Mouse (Mus musculus) limb, embryonic 11.5 days (tissue): ENCODE results near the gene Klhl25. TPM values are rescaled to one million over a fixed set of nuclear protein-coding genes. Genes with fewer than 3 reads are reported as not detected.

Source experiments
- ATAC-seq: fragments of 200-750 bp; cut with Nextera tagmentation; 2 replicates; pipeline ENCODE4 v1.8.0; 2017; ENCODE audit warnings: low read depth; ENCODE audit not compliant: insufficient number of reproducible peaks, low FRiP score, low TSS enrichment
- DNase-seq: peaks from one replicate; pipeline ENCODE4 v3.0.0-alpha.2; 2015; ENCODE audit warnings: low spot score
- H3K27ac ChIP-seq: fragments of 300-500 bp; sonication (generic); replicated peaks from 2 replicates; pipeline ENCODE4 v1.5.1; 2014; ENCODE audit warnings: low read depth, mild to moderate bottlenecking, low read length
- H3K27me3 ChIP-seq: fragments of 300-500 bp; sonication (generic); 2 replicates; pipeline ENCODE4 v1.6.1; 2014; ENCODE audit warnings: mild to moderate bottlenecking, low read length, mixed read lengths; ENCODE audit not compliant: control insufficient read depth, insufficient read depth
- H3K36me3 ChIP-seq: fragments of 300-500 bp; sonication (generic); 2 replicates; pipeline ENCODE4 v1.6.1; 2014; ENCODE audit warnings: mild to moderate bottlenecking, low read length, moderate library complexity, mixed read lengths; ENCODE audit not compliant: control insufficient read depth, insufficient read depth
- H3K4me1 ChIP-seq: fragments of 300-500 bp; sonication (generic); 2 replicates; pipeline ENCODE4 v1.6.1; 2014; ENCODE audit warnings: low read length, mixed read lengths; ENCODE audit not compliant: control insufficient read depth, insufficient read depth
- H3K4me2 ChIP-seq: fragments of 300-500 bp; sonication (generic); 2 replicates; pipeline ENCODE4 v1.6.1; 2014; ENCODE audit warnings: low read depth, mild to moderate bottlenecking, moderate library complexity; ENCODE audit not compliant: severe bottlenecking
- H3K4me3 ChIP-seq: fragments of 300-500 bp; sonication (generic); 2 replicates; pipeline ENCODE4 v1.5.1; 2014; ENCODE audit warnings: low read depth, low read length
- H3K9ac ChIP-seq: fragments of 300-500 bp; sonication (generic); 2 replicates; pipeline ENCODE4 v1.6.1; 2014; ENCODE audit warnings: mild to moderate bottlenecking, low read length
- H3K9me3 ChIP-seq: fragments of 300-500 bp; sonication (generic); 2 replicates; pipeline ENCODE4 v1.6.1; 2016; ENCODE audit warnings: low read length; ENCODE audit not compliant: control insufficient read depth
- WGBS: fragments of 180-500 bp; shearing (Covaris S2); extraction: QIAGEN DNeasy Blood & Tissue Kit; methylation state at CpG from one replicate; pipeline ENCODE4 v1.1.7; 2014; 5-methylcytosine and 5-hydroxymethylcytosine counted together
- polyA plus RNA-seq: library from polyadenylated mRNA; unstranded; fragments of >200 nt; fragmentation: Nextera tagmentation; extraction: Ambion mirVana; gene quantifications from 2 replicates; pipeline ENCODE4 v1.2.1, GENCODE M21; 2014

The Klhl25 gene
- polyA plus RNA-seq, 1 experiment from 2014 or later = 22.3 TPM

GRCm38 (mm10) chr7:75820687-75821086 is 27.4 kb upstream of the Klhl25 start:
- 93% methylated on average over 7 of the region's 7 CpGs for WGBS
- no peak overlapping the region for H3K4me3 ChIP-seq
- no peaks in the 10 kb centered on the region for H3K9me3 ChIP-seq
- no peaks in the 10 kb centered on the region for H3K36me3 ChIP-seq
- ATAC-seq = no peak
- no peaks in the 10 kb centered on the region for H3K27me3 ChIP-seq
- no peak overlapping the region for H3K4me2 ChIP-seq
- H3K4me1 ChIP-seq = no peaks in the 10 kb centered on the region
- no peak overlapping the region for H3K9ac ChIP-seq
- no peak for DNase-seq
- H3K27ac ChIP-seq = no peak overlapping the region

- H3K36me3 ChIP-seq = no peaks in the 10 kb centered on the region
- ATAC-seq (no peak), DNase-seq (no peak)
- no peak overlapping the region for H3K4me2 ChIP-seq
- H3K4me1 ChIP-seq = no peaks in the 10 kb centered on the region
- no peaks in the 10 kb centered on the region for H3K9me3 ChIP-seq
- no peak overlapping the region for H3K4me3 ChIP-seq
- no peak overlapping the region for H3K9ac ChIP-seq
- no peaks in the 10 kb centered on the region for H3K27me3 ChIP-seq
- 86% methylated on average over 8 of the region's 8 CpGs for WGBS
- no peak overlapping the region for H3K27ac ChIP-seq
These were observed 25.9 kb upstream of the Klhl25 start for GRCm38 (mm10) chr7:75822087-75822668.

GRCm38 (mm10) chr7:75823071-75823470 is 25.0 kb upstream of the Klhl25 start:
- no peak overlapping the region for H3K4me3 ChIP-seq
- ATAC-seq (no peak), DNase-seq (no peak)
- H3K36me3 ChIP-seq = no peaks in the 10 kb centered on the region
- no peaks in the 10 kb centered on the region for H3K27me3 ChIP-seq
- H3K9me3 ChIP-seq = no peaks in the 10 kb centered on the region
- no peak overlapping the region for H3K27ac ChIP-seq
- H3K4me2 ChIP-seq = no peak overlapping the region
- H3K9ac ChIP-seq = no peak overlapping the region
- no peaks in the 10 kb centered on the region for H3K4me1 ChIP-seq
- WGBS = 79% methylated on average over 2 of the region's 2 CpGs

- H3K27ac ChIP-seq = no peak overlapping the region
- no peak overlapping the region for H3K4me2 ChIP-seq
- H3K9ac ChIP-seq = no peak overlapping the region
- H3K4me3 ChIP-seq = no peak overlapping the region
- no peaks in the 10 kb centered on the region for H3K27me3 ChIP-seq
- no peaks in the 10 kb centered on the region for H3K4me1 ChIP-seq
- DNase-seq = no peak
- ATAC-seq = no peak
- no peaks in the 10 kb centered on the region for H3K9me3 ChIP-seq
- H3K36me3 ChIP-seq = no peaks in the 10 kb centered on the region
- 80% methylated on average over 4 of the region's 4 CpGs for WGBS
These were observed 21.6 kb upstream of the Klhl25 start for GRCm38 (mm10) chr7:75826360-75827103.

GRCm38 (mm10) chr7:75827357-75827756 is 20.8 kb upstream of the Klhl25 start:
- Histone ChIP-seq H3K4me1 (no peaks in the 10 kb centered on the region), H3K27ac (no peak overlapping the region), H3K36me3 (no peaks in the 10 kb centered on the region), H3K9ac (no peak overlapping the region), H3K27me3 (no peaks in the 10 kb centered on the region), H3K4me2 (no peak overlapping the region), H3K9me3 (no peaks in the 10 kb centered on the region), H3K4me3 (no peak overlapping the region)
- no peak for DNase-seq
- ATAC-seq = no peak
- WGBS = 100% methylated on average over 1 of the region's 1 CpGs

- Histone ChIP-seq H3K27me3 (no peaks in the 10 kb centered on the region), H3K4me1 (no peaks in the 10 kb centered on the region), H3K4me2 (no peak overlapping the region), H3K9me3 (no peaks in the 10 kb centered on the region), H3K36me3 (no peaks in the 10 kb centered on the region), H3K27ac (no peak overlapping the region), H3K4me3 (no peak overlapping the region), H3K9ac (no peak overlapping the region)
- peak; percentile 84 for DNase-seq
- ATAC-seq = 0 out of 2 replicates have a peak, but pooled peaks have one; percentile 51
- WGBS = 39% methylated on average over 10 of the region's 10 CpGs
These were observed 20.3 kb upstream of the Klhl25 start for GRCm38 (mm10) chr7:75827850-75828249.

GRCm38 (mm10) chr7:75828536-75828935 is 19.6 kb upstream of the Klhl25 start:
- DNase-seq (no peak), ATAC-seq (no peak)
- no peak overlapping the region for H3K4me3 ChIP-seq
- H3K27ac ChIP-seq = no peak overlapping the region
- no peaks in the 10 kb centered on the region for H3K9me3 ChIP-seq
- no peak overlapping the region for H3K4me2 ChIP-seq
- no peaks in the 10 kb centered on the region for H3K27me3 ChIP-seq
- no peaks in the 10 kb centered on the region for H3K4me1 ChIP-seq
- H3K9ac ChIP-seq = no peak overlapping the region
- WGBS = 93% methylated on average over 5 of the region's 5 CpGs
- H3K36me3 ChIP-seq = no peaks in the 10 kb centered on the region

GRCm38 (mm10) chr7:75830251-75831060 is 17.7 kb upstream of the Klhl25 start:
- H3K4me3 ChIP-seq = no peak overlapping the region
- H3K9me3 ChIP-seq = no peaks in the 10 kb centered on the region
- no peaks in the 10 kb centered on the region for H3K36me3 ChIP-seq
- no peak overlapping the region for H3K27ac ChIP-seq
- 73% methylated on average over 6 of the region's 6 CpGs for WGBS
- DNase-seq (no peak), ATAC-seq (no peak)
- no peak overlapping the region for H3K9ac ChIP-seq
- H3K27me3 ChIP-seq = no peaks in the 10 kb centered on the region
- no peak overlapping the region for H3K4me2 ChIP-seq
- H3K4me1 ChIP-seq = no peaks in the 10 kb centered on the region
